Mouse (Mus musculus) heart, embryonic 14.5 days (tissue): ENCODE measurements around the gene Gabbr2. TPM values are rescaled to one million over a fixed set of nuclear protein-coding genes. Genes with fewer than 3 reads are reported as not detected.

Experiments
- ATAC-seq: fragments of 200-750 bp; cut with Nextera tagmentation; 2 replicates; pipeline ENCODE4 v1.8.0; 2017; ENCODE audit warnings: low read depth, moderate TSS enrichment; ENCODE audit not compliant: insufficient number of reproducible peaks, insufficient read depth, low FRiP score
- H3K27ac ChIP-seq, 2 experiments: fragments of 200-500 bp in 1 of 2; fragments of 300-500 bp in 1 of 2; sonication (generic) in 1 of 2; replicated peaks in 1 of 2; 2 replicates each; pipeline ENCODE4 v1.5.1; 2012 to 2014; ENCODE audit warnings: low read depth in 2 of 2, low read length in 2 of 2, control low read depth in 1 of 2, mild to moderate bottlenecking in 1 of 2, mixed read lengths in 1 of 2; ENCODE audit not compliant: control insufficient read depth in 1 of 2, insufficient read depth in 1 of 2
- H3K27me3 ChIP-seq: fragments of 300-500 bp; sonication (generic); 2 replicates; pipeline ENCODE4 v1.6.1; 2014; ENCODE audit warnings: mild to moderate bottlenecking, low read length, control low read depth; ENCODE audit not compliant: control insufficient read depth, insufficient read depth
- H3K36me3 ChIP-seq: fragments of 300-500 bp; sonication (generic); 2 replicates; pipeline ENCODE4 v1.6.1; 2014; ENCODE audit warnings: mild to moderate bottlenecking, control low read depth, low read length, mixed read lengths; ENCODE audit not compliant: control insufficient read depth, insufficient read depth
- H3K4me1 ChIP-seq, 2 experiments: fragments of 200-500 bp in 1 of 2; fragments of 300-500 bp in 1 of 2; sonication (generic) in 1 of 2; 2 replicates each; pipeline ENCODE4 v1.6.1; 2012 to 2014; ENCODE audit warnings: low read length in 2 of 2, control low read depth in 1 of 2, mixed read lengths in 1 of 2; ENCODE audit not compliant: control insufficient read depth in 2 of 2, insufficient read depth in 2 of 2
- H3K4me2 ChIP-seq: fragments of 300-500 bp; sonication (generic); 2 replicates; pipeline ENCODE4 v1.6.1; 2014; ENCODE audit warnings: mild to moderate bottlenecking, low read length
- H3K4me3 ChIP-seq, 2 experiments: fragments of 200-500 bp in 1 of 2; fragments of 300-500 bp in 1 of 2; sonication (generic) in 1 of 2; 2 replicates each; pipeline ENCODE4 v1.5.1; 2012 to 2014; ENCODE audit warnings: low read length in 2 of 2, mild to moderate bottlenecking in 2 of 2, control low read depth in 1 of 2, low read depth in 1 of 2, moderate library complexity in 1 of 2; ENCODE audit not compliant: control insufficient read depth in 1 of 2, insufficient read depth in 1 of 2
- H3K9ac ChIP-seq: fragments of 300-500 bp; sonication (generic); 2 replicates; pipeline ENCODE4 v1.6.1; 2014; ENCODE audit warnings: mild to moderate bottlenecking, low read length
- H3K9me3 ChIP-seq: fragments of 300-500 bp; sonication (generic); 2 replicates; pipeline ENCODE4 v1.6.1; 2016; ENCODE audit warnings: low read length, control low read depth; ENCODE audit not compliant: control insufficient read depth
- WGBS: fragments of 180-500 bp; shearing (Covaris S2); extraction: QIAGEN DNeasy Blood & Tissue Kit; methylation state at CpG from one replicate; pipeline ENCODE4 v1.1.7; 2014; 5-methylcytosine and 5-hydroxymethylcytosine counted together
- polyA plus RNA-seq: library from polyadenylated mRNA; unstranded; fragments of >200 nt; fragmentation: Nextera tagmentation; extraction: Ambion mirVana; gene quantifications from 2 replicates; pipeline ENCODE4 v1.2.1, GENCODE M21; 2014

Gabbr2 gene
- polyA plus RNA-seq, 1 experiment from 2014 or later, result 0.08 TPM

DNA sequence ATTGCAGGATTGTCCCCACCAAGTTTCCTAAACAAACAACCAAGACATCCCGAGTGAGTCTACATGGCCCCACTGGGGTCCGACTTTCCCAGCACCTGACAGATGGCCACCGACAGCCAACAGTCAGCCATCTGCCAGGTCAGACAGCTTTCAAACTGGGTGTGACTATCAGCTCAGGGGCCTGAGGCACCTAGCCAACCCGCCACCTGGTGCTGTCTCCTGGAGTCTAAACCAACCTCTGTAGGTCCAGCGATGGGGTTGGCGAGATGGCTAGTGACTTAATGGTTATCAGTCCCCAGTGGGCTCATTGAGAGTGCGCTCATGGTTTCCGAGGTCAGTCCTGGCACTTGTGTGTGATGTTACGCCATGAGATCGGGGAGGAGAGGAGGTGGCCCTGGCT, 366.6 kb downstream of the Gabbr2 start:
- no peak overlapping the region for H3K4me2 ChIP-seq
- no peak overlapping the region for H3K27ac ChIP-seq
- ATAC-seq, result no peak
- 83% methylated on average over 10 of the region's 10 CpGs for WGBS
- no peaks in the 10 kb centered on the region for H3K9me3 ChIP-seq
- peaks cover 4 to 11% of the 10 kb centered on the region in 2 experiments for H3K4me1 ChIP-seq
- no peak overlapping the region for H3K9ac ChIP-seq
- H3K36me3 ChIP-seq, result no peaks in the 10 kb centered on the region
- peaks cover 12% of the 10 kb centered on the region; the same call in 1 of the 2 replicates for H3K27me3 ChIP-seq
- no peak overlapping the region for H3K4me3 ChIP-seq

DNA sequence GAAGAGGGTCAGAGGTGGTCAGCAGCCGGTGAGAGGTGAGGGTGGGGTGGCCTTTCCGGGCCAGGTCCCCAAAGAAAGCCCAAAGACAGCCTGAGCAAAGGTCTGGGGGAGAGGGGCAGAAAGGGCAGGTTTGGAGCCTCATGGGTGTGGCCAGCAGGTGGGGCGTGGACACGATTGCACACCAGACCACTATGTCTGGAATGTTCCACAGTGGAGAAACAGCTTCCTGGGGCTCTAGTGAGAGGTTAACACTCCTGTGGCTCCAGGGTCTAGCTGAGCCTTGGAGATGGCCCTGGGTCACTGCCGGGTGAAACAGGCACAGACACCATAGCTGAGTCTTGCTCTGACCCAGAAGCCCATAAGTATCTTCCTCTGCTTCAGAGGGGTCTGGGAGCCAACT, 368.7 kb downstream of the Gabbr2 start:
- H3K9ac ChIP-seq, result no peak overlapping the region

DNA sequence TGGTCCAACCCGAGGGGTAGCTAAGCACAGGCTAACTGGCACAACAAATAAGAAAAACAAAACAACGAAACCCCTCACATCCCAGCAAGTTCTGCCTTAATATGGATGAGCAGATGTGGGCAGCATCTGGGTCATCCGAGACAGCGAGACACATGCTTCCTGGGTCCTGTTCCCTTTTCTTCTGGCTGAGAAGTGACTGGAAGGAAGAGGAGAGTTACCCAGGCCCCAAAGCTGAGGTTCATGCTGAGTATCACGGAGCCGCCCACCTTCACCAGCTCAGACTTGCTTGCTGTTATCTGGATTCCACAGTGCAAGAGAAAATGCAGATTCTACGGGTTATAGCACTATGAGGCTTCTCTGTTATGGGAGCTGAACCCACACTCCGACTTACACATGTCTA, 370.7 kb downstream of the Gabbr2 start:
- peaks cover 0 to 3% of the 10 kb centered on the region in 2 experiments; a peak in 1 of 4 replicates for H3K4me1 ChIP-seq
- ATAC-seq, result no peak
- 71% methylated on average over 8 of the region's 8 CpGs for WGBS
- H3K4me3 ChIP-seq, result no peak overlapping the region
- H3K27ac ChIP-seq, result no peak overlapping the region
- no peaks in the 10 kb centered on the region for H3K9me3 ChIP-seq
- no peak overlapping the region for H3K9ac ChIP-seq
- H3K4me2 ChIP-seq, result no peak overlapping the region
- H3K27me3 ChIP-seq, result peaks cover 30% of the 10 kb centered on the region
- no peaks in the 10 kb centered on the region for H3K36me3 ChIP-seq

More for the DNA sequence above, 368.7 kb downstream of the Gabbr2 start:
- no peak for ATAC-seq
- Histone ChIP-seq H3K9me3 (no peaks in the 10 kb centered on the region), H3K27ac (no peak overlapping the region), H3K27me3 (peaks cover 21% of the 10 kb centered on the region), H3K4me2 (no peak overlapping the region), H3K36me3 (no peaks in the 10 kb centered on the region), H3K4me1 (peaks cover 0 to 3% of the 10 kb centered on the region in 2 experiments; a peak in 1 of 4 replicates), H3K4me3 (no peak overlapping the region)
- WGBS, result 61% methylated on average over 5 of the region's 5 CpGs

DNA sequence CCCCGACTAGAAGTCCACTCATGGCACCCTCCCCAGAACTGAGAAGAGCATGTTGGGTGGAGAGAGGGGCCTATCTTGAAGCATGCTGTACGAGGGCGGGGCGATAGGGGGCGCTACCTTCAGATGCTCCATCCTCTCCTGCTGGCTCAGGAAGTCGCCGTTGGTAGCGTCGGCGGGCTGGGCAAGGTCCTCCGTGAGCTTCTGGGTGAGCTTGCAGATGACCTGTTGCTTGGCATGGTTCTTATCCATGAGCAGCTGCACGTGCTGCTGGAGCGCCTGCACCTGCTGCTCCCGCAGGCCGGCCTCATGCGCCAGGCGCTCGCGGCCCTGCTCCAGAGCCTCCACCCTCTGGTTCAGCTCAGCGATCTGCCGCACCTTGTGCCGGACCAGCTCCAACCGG, 371.3 kb downstream of the Gabbr2 start:
- Histone ChIP-seq H3K27me3 (peaks cover 30% of the 10 kb centered on the region), H3K9ac (no peak overlapping the region), H3K27ac (no peak overlapping the region), H3K9me3 (no peaks in the 10 kb centered on the region), H3K4me3 (no peak overlapping the region), H3K4me2 (peak overlapping the region; percentile 27; the same call in 1 of the 2 replicates), H3K36me3 (no peaks in the 10 kb centered on the region), H3K4me1 (peaks cover 0 to 3% of the 10 kb centered on the region in 2 experiments; a peak in 1 of 4 replicates)
- ATAC-seq, result no peak
- 13% methylated on average over 23 of the region's 23 CpGs for WGBS

DNA sequence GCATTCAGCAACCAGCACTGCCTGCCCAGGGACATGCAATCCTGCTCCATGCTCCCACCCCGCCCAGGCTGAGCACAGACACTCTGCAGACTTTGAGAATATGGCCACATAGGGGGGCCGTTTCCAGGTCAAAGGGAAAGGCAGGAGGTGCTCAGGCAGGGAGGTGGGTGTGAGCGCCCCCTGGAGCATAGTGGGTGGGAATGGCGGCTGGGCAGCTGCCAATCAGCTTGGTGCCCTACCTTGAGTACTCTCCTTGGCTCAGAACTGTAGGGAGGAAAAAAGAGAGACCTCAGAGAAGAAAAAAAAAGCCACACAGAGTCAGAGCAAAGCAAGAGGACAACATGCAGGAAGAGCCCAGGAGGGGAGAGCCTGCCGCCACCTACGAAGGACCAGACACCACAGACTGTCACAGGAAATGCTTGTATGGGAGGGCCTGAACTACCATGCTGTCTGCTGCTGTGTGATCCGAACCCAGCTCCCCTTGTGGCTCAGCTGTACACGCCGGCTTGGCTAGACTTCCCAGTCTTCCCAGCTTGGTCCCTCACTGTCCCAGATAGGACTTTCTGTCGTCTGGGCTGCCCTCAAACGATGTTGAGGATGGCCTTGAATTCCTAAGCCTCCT, 373.4 kb downstream of the Gabbr2 start:
- H3K27ac ChIP-seq, result no peak overlapping the region
- no peak for ATAC-seq
- WGBS, result 49% methylated on average over 11 of the region's 11 CpGs

DNA sequence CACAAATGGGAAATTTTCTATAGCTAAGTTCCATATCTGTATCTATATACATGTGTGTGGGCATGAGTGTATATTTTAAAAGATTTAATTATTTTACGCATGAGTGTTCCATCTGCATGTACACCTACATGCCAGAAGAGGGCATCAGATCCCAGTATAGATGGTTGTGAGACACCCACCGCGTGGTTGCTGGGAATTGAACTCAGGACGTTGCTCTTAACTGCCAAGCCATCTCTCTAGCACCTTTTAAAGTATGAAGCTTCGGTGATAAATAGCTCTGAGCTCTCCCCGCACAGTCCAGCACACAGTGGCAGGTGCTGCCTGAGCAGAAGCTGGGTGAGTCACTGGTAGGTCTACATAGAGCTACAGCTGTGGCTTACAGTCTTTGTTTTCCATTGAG, 374.3 kb downstream of the Gabbr2 start:
- peaks cover 48% of the 10 kb centered on the region for H3K27me3 ChIP-seq
- no peaks in the 10 kb centered on the region for H3K9me3 ChIP-seq
- H3K4me1 ChIP-seq, result peaks cover 0 to 3% of the 10 kb centered on the region in 2 experiments; a peak in 1 of 4 replicates
- H3K4me3 ChIP-seq, result no peak overlapping the region
- H3K4me2 ChIP-seq, result no peak overlapping the region
- H3K27ac ChIP-seq, result no peak overlapping the region
- H3K9ac ChIP-seq, result no peak overlapping the region
- no peaks in the 10 kb centered on the region for H3K36me3 ChIP-seq
- whole genome bisulfite sequencing, result 72% methylated on average over 6 of the region's 6 CpGs
- no peak for ATAC-seq

More for the DNA sequence above, 373.4 kb downstream of the Gabbr2 start:
- H3K36me3 ChIP-seq, result no peaks in the 10 kb centered on the region
- H3K9me3 ChIP-seq, result no peaks in the 10 kb centered on the region
- H3K27me3 ChIP-seq, result peaks cover 47% of the 10 kb centered on the region
- H3K4me1 ChIP-seq, result peaks cover 0 to 3% of the 10 kb centered on the region in 2 experiments; a peak in 1 of 4 replicates
- no peak overlapping the region for H3K4me2 ChIP-seq
- H3K9ac ChIP-seq, result no peak overlapping the region
- H3K4me3 ChIP-seq, result no peak overlapping the region

DNA sequence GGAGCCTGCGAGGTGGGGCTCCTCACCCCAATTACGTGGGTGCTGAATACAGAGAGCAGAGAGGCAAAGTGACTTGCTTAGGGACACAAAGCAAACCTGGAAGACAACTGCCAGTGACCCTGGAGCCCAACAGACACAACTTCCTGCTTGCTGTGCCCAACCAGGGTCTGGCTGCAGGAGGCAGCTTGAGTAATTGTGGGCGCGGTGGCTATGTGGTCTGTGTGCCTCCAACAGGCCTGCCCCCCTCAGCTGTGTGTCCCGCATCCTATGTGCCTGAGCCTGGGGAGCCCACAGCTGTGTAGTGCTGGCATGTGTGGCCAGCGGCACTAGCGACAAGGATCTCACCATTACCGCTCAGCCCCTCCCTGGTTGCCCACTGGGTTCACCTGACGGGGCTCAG, 377.0 kb downstream of the Gabbr2 start:
- 68% methylated on average over 9 of the region's 9 CpGs for WGBS
- H3K4me2 ChIP-seq, result no peak overlapping the region
- H3K9ac ChIP-seq, result no peak overlapping the region
- no peaks in the 10 kb centered on the region for H3K36me3 ChIP-seq
- no peak for ATAC-seq
- H3K4me3 ChIP-seq, result no peak overlapping the region
- H3K9me3 ChIP-seq, result no peaks in the 10 kb centered on the region
- 0 out of 4 replicates have a peak, but pooled peaks cover 0 to 2% of the 10 kb centered on the region in 2 experiments for H3K4me1 ChIP-seq
- peaks cover 46% of the 10 kb centered on the region for H3K27me3 ChIP-seq
- no peak overlapping the region for H3K27ac ChIP-seq

DNA sequence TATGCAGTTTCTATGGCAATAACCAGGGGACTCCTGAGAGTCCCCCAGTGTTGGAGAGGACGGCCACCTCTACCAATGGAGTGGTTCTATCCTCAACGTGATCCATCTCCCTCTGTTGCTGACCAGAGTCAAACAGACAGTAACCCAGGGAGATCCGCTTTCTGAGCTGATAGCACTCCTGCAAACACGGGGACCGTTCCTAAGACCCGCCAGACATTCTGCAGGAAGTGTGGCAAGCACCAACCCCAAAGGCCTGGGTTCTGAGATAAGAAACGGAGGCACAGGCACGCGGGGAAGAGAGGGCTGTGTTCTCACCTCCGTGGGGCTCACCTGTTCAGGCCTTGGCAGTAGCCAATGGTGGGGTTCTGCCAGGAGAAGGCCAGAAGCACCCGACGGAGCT, 378.1 kb downstream of the Gabbr2 start:
- no peak overlapping the region for H3K27ac ChIP-seq
- peaks cover 47% of the 10 kb centered on the region for H3K27me3 ChIP-seq
- no peak overlapping the region for H3K4me3 ChIP-seq
- no peak for ATAC-seq
- 0 out of 4 replicates have a peak, but pooled peaks cover 0 to 2% of the 10 kb centered on the region in 2 experiments for H3K4me1 ChIP-seq
- H3K9me3 ChIP-seq, result no peaks in the 10 kb centered on the region
- H3K4me2 ChIP-seq, result no peak overlapping the region
- no peaks in the 10 kb centered on the region for H3K36me3 ChIP-seq
- 49% methylated on average over 12 of the region's 12 CpGs for whole genome bisulfite sequencing
- no peak overlapping the region for H3K9ac ChIP-seq
